Mouse (Mus musculus): ENCODE results near the gene Cldn10.

DNA sequence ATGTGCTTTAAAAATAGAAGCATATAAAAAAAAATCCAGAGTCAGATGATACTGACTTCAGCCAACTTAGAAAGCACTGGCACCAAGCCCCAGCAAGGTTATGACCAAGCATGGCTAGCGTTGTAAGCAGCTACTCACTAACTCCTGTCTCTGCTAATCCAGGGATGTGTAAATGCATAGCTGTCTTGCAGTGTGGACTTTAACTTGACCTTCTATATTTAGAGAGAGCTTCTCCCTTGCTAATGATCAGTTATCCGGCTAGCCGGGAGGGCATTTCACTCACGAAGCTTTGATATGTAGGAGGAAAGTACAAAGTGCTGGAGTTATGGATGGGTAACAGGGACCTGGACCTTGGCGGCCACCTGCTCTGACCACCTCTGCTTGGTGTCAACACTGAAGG lies 19.9 kb downstream of the Cldn10 start:
- TF ChIP-seq POLR2A (IDR thresholded peaks at IDR 0.05; ENCODE audit: borderline replicate concordance, extremely low read depth, insufficient read depth, insufficient read length, poor library complexity, severe bottlenecking), result no peak
- TF ChIP-seq CTCF (IDR thresholded peaks at IDR 0.05; ENCODE audit: borderline replicate concordance, extremely low read depth, insufficient read depth, insufficient read length), result no peak

All from brain, embryonic 14.5 days (tissue).